Mouse (Mus musculus) neural tube, embryonic 13.5 days (tissue): ENCODE measurements around the gene Sh2d3c. TPM values are rescaled to one million over a fixed set of nuclear protein-coding genes. Genes with fewer than 3 reads are reported as not detected.
A peak's percentile ranks its signal among the peaks of the same experiment; 100 is the strongest.

Source experiments
- ATAC-seq: fragments of 200-750 bp; cut with Nextera tagmentation; 2 replicates; pipeline ENCODE4 v1.8.0; 2017; ENCODE audit warnings: low read depth, mild to moderate bottlenecking, moderate TSS enrichment, moderate library complexity
- H3K27ac ChIP-seq: fragments of 300-500 bp; sonication (generic); replicated peaks from 2 replicates; pipeline ENCODE4 v1.5.1; 2015; ENCODE audit warnings: moderate library complexity, mild to moderate bottlenecking, inconsistent platforms
- H3K27me3 ChIP-seq: fragments of 300-500 bp; sonication (generic); 2 replicates; pipeline ENCODE4 v1.6.1; 2015; ENCODE audit warnings: mild to moderate bottlenecking, inconsistent platforms
- H3K36me3 ChIP-seq: fragments of 300-500 bp; sonication (generic); 2 replicates; pipeline ENCODE4 v1.6.1; 2015; ENCODE audit warnings: mild to moderate bottlenecking, inconsistent platforms
- H3K4me1 ChIP-seq: fragments of 300-500 bp; sonication (generic); replicated peaks from 2 replicates; pipeline ENCODE4 v1.6.1; 2015; ENCODE audit warnings: inconsistent platforms
- H3K4me2 ChIP-seq: fragments of 300-500 bp; sonication (generic); 2 replicates; pipeline ENCODE4 v1.6.1; 2015; ENCODE audit warnings: inconsistent platforms, mild to moderate bottlenecking, moderate library complexity
- H3K4me3 ChIP-seq: fragments of 300-500 bp; sonication (generic); 2 replicates; pipeline ENCODE4 v1.5.1; 2015; ENCODE audit warnings: mild to moderate bottlenecking, inconsistent platforms
- H3K9ac ChIP-seq: fragments of 300-500 bp; sonication (generic); 2 replicates; pipeline ENCODE4 v1.6.1; 2015; ENCODE audit warnings: moderate library complexity, mild to moderate bottlenecking, inconsistent platforms
- H3K9me3 ChIP-seq: fragments of 300-500 bp; sonication (generic); 2 replicates; pipeline ENCODE4 v1.6.1; 2016; ENCODE audit warnings: inconsistent platforms
- WGBS: fragments of 180-500 bp; shearing (Covaris S2); methylation state at CpG from one replicate; pipeline ENCODE4 v1.1.7; 2015; 5-methylcytosine and 5-hydroxymethylcytosine counted together
- polyA plus RNA-seq: library from polyadenylated mRNA; unstranded; fragments of >200 nt; fragmentation: Nextera tagmentation; extraction: Ambion mirVana; gene quantifications from 2 replicates; pipeline ENCODE4 v1.2.1, GENCODE M21; 2015

The Sh2d3c gene
- polyA plus RNA-seq, 1 experiment from 2014 or later, result 51.4 TPM

GRCm38 (mm10) chr2:32714117-32714986 lies 6.5 kb upstream of the Sh2d3c start:
- peak overlapping the region; percentile 89 for H3K9ac ChIP-seq
- H3K27me3 ChIP-seq, result no peaks in the 10 kb centered on the region
- peak overlapping the region; percentile 99 for H3K27ac ChIP-seq
- ATAC-seq, result no peak
- 65% methylated on average over 11 of the region's 11 CpGs for WGBS
- peak overlapping the region; percentile 98 for H3K4me3 ChIP-seq
- peaks cover 16% of the 10 kb centered on the region for H3K36me3 ChIP-seq
- H3K4me2 ChIP-seq, result peak overlapping the region; percentile 97
- peaks cover 36% of the 10 kb centered on the region for H3K4me1 ChIP-seq
- no peaks in the 10 kb centered on the region for H3K9me3 ChIP-seq

GRCm38 (mm10) chr2:32714987-32715425 lies 5.8 kb upstream of the Sh2d3c start:
- WGBS, result 73% methylated on average over 4 of the region's 4 CpGs
- ATAC-seq, result no peak
- Histone ChIP-seq H3K27ac (0 out of 2 replicates have a peak overlapping the region, but pooled peaks have one; percentile 99), H3K9me3 (no peaks in the 10 kb centered on the region), H3K4me3 (no peak overlapping the region), H3K27me3 (no peaks in the 10 kb centered on the region), H3K4me1 (peaks cover 36% of the 10 kb centered on the region), H3K36me3 (peaks cover 9% of the 10 kb centered on the region), H3K9ac (no peak overlapping the region), H3K4me2 (no peak overlapping the region)

- Histone ChIP-seq H3K4me1 (peaks cover 38% of the 10 kb centered on the region), H3K4me2 (no peak overlapping the region), H3K9ac (0 out of 2 replicates have a peak overlapping the region, but pooled peaks have one; percentile 38), H3K27ac (peak overlapping the region; percentile 59), H3K36me3 (no peaks in the 10 kb centered on the region), H3K9me3 (no peaks in the 10 kb centered on the region), H3K27me3 (no peaks in the 10 kb centered on the region), H3K4me3 (no peak overlapping the region)
- 32% methylated on average over 9 of the region's 9 CpGs for WGBS
- peak; percentile 41 for ATAC-seq
Measured at GRCm38 (mm10) chr2:32718761-32719160, 2.1 kb upstream of the Sh2d3c start.

- Histone ChIP-seq H3K4me3 (no peak overlapping the region), H3K4me1 (peaks cover 25% of the 10 kb centered on the region), H3K27me3 (no peaks in the 10 kb centered on the region), H3K36me3 (no peaks in the 10 kb centered on the region), H3K9ac (no peak overlapping the region), H3K9me3 (no peaks in the 10 kb centered on the region), H3K27ac (no peak overlapping the region), H3K4me2 (no peak overlapping the region)
- no peak for ATAC-seq
- 87% methylated on average over 3 of the region's 3 CpGs for WGBS
Measured at GRCm38 (mm10) chr2:32720053-32720452, 802 bp upstream of the Sh2d3c start.

GRCm38 (mm10) chr2:32722046-32722445 lies 1.2 kb downstream of the Sh2d3c start:
- no peak overlapping the region for H3K4me3 ChIP-seq
- H3K9me3 ChIP-seq, result no peaks in the 10 kb centered on the region
- peak overlapping the region; percentile 39; the same call in 1 of the 2 replicates for H3K9ac ChIP-seq
- ATAC-seq, result no peak
- peak overlapping the region; percentile 14; the same call in 1 of the 2 replicates for H3K4me2 ChIP-seq
- H3K36me3 ChIP-seq, result no peaks in the 10 kb centered on the region
- 45% methylated on average over 6 of the region's 6 CpGs for WGBS
- H3K27me3 ChIP-seq, result no peaks in the 10 kb centered on the region
- no peak overlapping the region for H3K27ac ChIP-seq
- H3K4me1 ChIP-seq, result peaks cover 22% of the 10 kb centered on the region

GRCm38 (mm10) chr2:32722581-32722980 lies 1.7 kb downstream of the Sh2d3c start:
- Histone ChIP-seq H3K4me1 (peaks cover 22% of the 10 kb centered on the region), H3K4me3 (no peak overlapping the region), H3K9ac (peak overlapping the region; percentile 38; the same call in 1 of the 2 replicates), H3K27ac (no peak overlapping the region), H3K4me2 (no peak overlapping the region), H3K27me3 (no peaks in the 10 kb centered on the region), H3K36me3 (no peaks in the 10 kb centered on the region), H3K9me3 (no peaks in the 10 kb centered on the region)
- ATAC-seq, result no peak
- 77% methylated on average over 3 of the region's 3 CpGs for WGBS

- no peak for ATAC-seq
Measured at GRCm38 (mm10) chr2:32724149-32724548, 3.3 kb downstream of the Sh2d3c start.

GRCm38 (mm10) chr2:32724832-32725790 lies 4.3 kb downstream of the Sh2d3c start:
- H3K4me3 ChIP-seq, result no peak overlapping the region
- no peak overlapping the region for H3K9ac ChIP-seq
- H3K9me3 ChIP-seq, result no peaks in the 10 kb centered on the region
- no peak overlapping the region for H3K27ac ChIP-seq
- H3K27me3 ChIP-seq, result no peaks in the 10 kb centered on the region
- H3K4me1 ChIP-seq, result peaks cover 25% of the 10 kb centered on the region
- no peaks in the 10 kb centered on the region for H3K36me3 ChIP-seq
- no peak for ATAC-seq
- H3K4me2 ChIP-seq, result no peak overlapping the region
- 85% methylated on average over 16 of the region's 16 CpGs for WGBS

More at GRCm38 (mm10) chr2:32724149-32724548, 3.3 kb downstream of the Sh2d3c start:
- no peak overlapping the region for H3K9ac ChIP-seq
- H3K4me3 ChIP-seq, result no peak overlapping the region
- WGBS, result 73% methylated on average over 4 of the region's 4 CpGs
- H3K4me1 ChIP-seq, result peaks cover 16% of the 10 kb centered on the region
- H3K9me3 ChIP-seq, result no peaks in the 10 kb centered on the region
- H3K27ac ChIP-seq, result no peak overlapping the region
- H3K27me3 ChIP-seq, result no peaks in the 10 kb centered on the region
- no peaks in the 10 kb centered on the region for H3K36me3 ChIP-seq
- no peak overlapping the region for H3K4me2 ChIP-seq

- Histone ChIP-seq H3K4me1 (peaks cover 25% of the 10 kb centered on the region), H3K9me3 (no peaks in the 10 kb centered on the region), H3K4me2 (peak overlapping the region; percentile 54), H3K9ac (peak overlapping the region; percentile 57; the same call in 1 of the 2 replicates), H3K27me3 (no peaks in the 10 kb centered on the region), H3K36me3 (no peaks in the 10 kb centered on the region), H3K4me3 (peak overlapping the region; percentile 37), H3K27ac (no peak overlapping the region)
- ATAC-seq, result peak; percentile 94
- under 1% methylated on average over 16 of the region's 16 CpGs for WGBS
Measured at GRCm38 (mm10) chr2:32727435-32727834, 6.6 kb downstream of the Sh2d3c start.

- Histone ChIP-seq H3K36me3 (no peaks in the 10 kb centered on the region), H3K4me2 (peak overlapping the region; percentile 54), H3K4me1 (peaks cover 25% of the 10 kb centered on the region), H3K9ac (no peak overlapping the region; the same call in 1 of the 2 replicates), H3K9me3 (no peaks in the 10 kb centered on the region), H3K27me3 (no peaks in the 10 kb centered on the region), H3K4me3 (peak overlapping the region; percentile 37), H3K27ac (peak overlapping the region; percentile 34; the same call in 1 of the 2 replicates)
- 0 out of 2 replicates have a peak, but pooled peaks have one; percentile 4 for ATAC-seq
- WGBS, result 52% methylated on average over 7 of the region's 7 CpGs
Measured at GRCm38 (mm10) chr2:32728463-32728862, 7.6 kb downstream of the Sh2d3c start.

GRCm38 (mm10) chr2:32729547-32729946 lies 8.7 kb downstream of the Sh2d3c start:
- Histone ChIP-seq H3K4me2 (peak overlapping the region; percentile 54), H3K4me3 (no peak overlapping the region), H3K36me3 (no peaks in the 10 kb centered on the region), H3K27me3 (no peaks in the 10 kb centered on the region), H3K27ac (0 out of 2 replicates have a peak overlapping the region, but pooled peaks have one; percentile 28), H3K9me3 (no peaks in the 10 kb centered on the region), H3K9ac (0 out of 2 replicates have a peak overlapping the region, but pooled peaks have one; percentile 17), H3K4me1 (peaks cover 25% of the 10 kb centered on the region)
- 52% methylated on average over 4 of the region's 4 CpGs for WGBS
- ATAC-seq, result no peak
